Mouse (Mus musculus): ENCODE results near the gene Mthfd1.

- TF ChIP-seq POLR2A (IDR thresholded peaks at IDR 0.05; ENCODE audit: control insufficient read depth, extremely low read depth, insufficient read depth, low read length, poor library complexity) (no peak), CTCF (IDR thresholded peaks at IDR 0.05; ENCODE audit: borderline replicate concordance, control insufficient read depth, extremely low read depth, insufficient read depth, low read length, poor library complexity) (no peak)
Observed at GRCm38 (mm10) chr12:76300367-76300766, 45.3 kb downstream of the Mthfd1 start.
